In the genomic region with DNA sequence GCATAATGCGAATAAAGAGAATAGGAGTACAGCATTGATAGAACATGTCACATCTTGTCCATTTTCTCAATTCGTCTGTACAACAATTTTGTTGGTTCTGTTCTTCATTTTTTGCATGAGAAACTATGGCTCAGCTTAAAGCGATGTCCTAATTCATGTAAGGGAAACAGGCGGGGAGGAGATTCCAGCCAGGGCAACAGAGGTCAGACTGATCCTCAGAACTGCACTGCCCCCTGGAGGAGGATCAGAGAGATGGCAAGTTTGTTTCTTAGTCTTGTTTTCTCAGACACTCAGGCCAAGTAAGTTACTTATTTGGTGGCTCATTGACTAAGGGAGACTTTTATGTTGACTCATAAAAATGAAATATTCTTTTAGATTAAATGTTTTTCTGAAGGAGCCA, we compare ENCODE assay signal across 9 mouse cellular contexts.
A peak's percentile ranks its signal among the peaks of the same experiment; 100 is the strongest.
DNase-seq lines count a peak whose midpoint lies in the region; ATAC-seq and TF ChIP-seq lines count a peak whose summit lies in the region.
"Had no signal": no experiment of that assay in that cellular context is flagged by ENCODE, and none has a peak within 500 bp of the region (broad histone marks: within the 10 kb centered on the region; RNA-seq: fewer than 3 reads in every experiment).

No protein-coding gene starts in this region.

- no peak overlapping the region for H3K27ac ChIP-seq in forebrain, postnatal 0 days (ENCODE audit: low read depth, low read length)
- H3K27ac ChIP-seq in forebrain, embryonic 12.5 days: no peak overlapping the region
- H3K27ac ChIP-seq: limb, embryonic 15.5 days had no signal

- ATAC-seq in forebrain, postnatal 0 days: no peak
- ATAC-seq in forebrain, embryonic 12.5 days (ENCODE audit: low FRiP score): no peak

- no peaks in the 10 kb centered on the region for H3K4me1 ChIP-seq in forebrain, postnatal 0 days (ENCODE audit: insufficient read depth)
- H3K4me1 ChIP-seq in forebrain, embryonic 12.5 days: peaks cover 4% of the 10 kb centered on the region; the same call in 1 of the 2 replicates

- peak; percentile 52 for TF ChIP-seq CTCF in forebrain, postnatal 0 days (IDR thresholded peaks at IDR 0.05; ENCODE audit: low read depth)

- no peak overlapping the region for H3K4me2 ChIP-seq in forebrain, postnatal 0 days (ENCODE audit: low read depth)
- H3K4me2 ChIP-seq in forebrain, embryonic 12.5 days: no peak overlapping the region
- H3K4me2 ChIP-seq: limb, embryonic 15.5 days had no signal

- no peak for DNase-seq in forebrain, postnatal 0 days
- DNase-seq in 416B (ENCODE audit: low read depth) (peak; percentile 89), adipocyte (ENCODE audit: low spot score) (peak; percentile 62)
- peak; percentile 24 for DNase-seq in gastrocnemius, postnatal 25 days
- DNase-seq in lung, postnatal 4 days: peak; percentile 37 to 50
- no peak for DNase-seq in urinary bladder, postnatal 14 days (ENCODE audit: low spot score)
- DNase-seq in spleen, postnatal 4 days (ENCODE audit: low spot score in 2 of 2): no peak

- no peaks in the 10 kb centered on the region for H3K36me3 ChIP-seq in forebrain, postnatal 0 days (ENCODE audit: insufficient read depth)
- H3K36me3 ChIP-seq in forebrain, embryonic 12.5 days (replicated peaks): no peaks in the 10 kb centered on the region
- H3K36me3 ChIP-seq: limb, embryonic 15.5 days had no signal

- H3K9ac ChIP-seq in forebrain, postnatal 0 days: no peak overlapping the region
- H3K9ac ChIP-seq in forebrain, embryonic 12.5 days: no peak overlapping the region
- H3K9ac ChIP-seq: limb, embryonic 15.5 days had no signal

- H3K9me3 ChIP-seq in forebrain, postnatal 0 days (ENCODE audit: low read length): no peaks in the 10 kb centered on the region
- no peaks in the 10 kb centered on the region for H3K9me3 ChIP-seq in forebrain, embryonic 12.5 days
- H3K9me3 ChIP-seq: limb, embryonic 15.5 days had no signal

- 48% methylated on average over 4 of the region's 4 CpGs for WGBS in forebrain, postnatal 0 days
- WGBS in forebrain, embryonic 12.5 days: 47% methylated on average over 4 of the region's 4 CpGs

- H3K27me3 ChIP-seq in forebrain, postnatal 0 days (ENCODE audit: insufficient read depth, low read length): no peaks in the 10 kb centered on the region
- no peaks in the 10 kb centered on the region for H3K27me3 ChIP-seq in forebrain, embryonic 12.5 days
- H3K27me3 ChIP-seq: limb, embryonic 15.5 days had no signal

- no peak overlapping the region for H3K4me3 ChIP-seq in forebrain, postnatal 0 days (ENCODE audit: low read depth, low read length)
- H3K4me3 ChIP-seq in forebrain, embryonic 12.5 days (replicated peaks): no peak overlapping the region
- H3K4me3 ChIP-seq: limb, embryonic 15.5 days had no signal

Comparison
In these comparisons a context has a peak if more than half of its experiments do, and no peak if none do; other contexts are left out.
1. DNase-seq: peak in 416B (single experiment), adipocyte (single experiment), gastrocnemius, postnatal 25 days (single experiment) and lung, postnatal 4 days (2 of 2); none in forebrain, postnatal 0 days (single experiment), urinary bladder, postnatal 14 days (single experiment) and spleen, postnatal 4 days (0 of 2).